ENCODE assay signal across 9 mouse cellular contexts in the genomic region with DNA sequence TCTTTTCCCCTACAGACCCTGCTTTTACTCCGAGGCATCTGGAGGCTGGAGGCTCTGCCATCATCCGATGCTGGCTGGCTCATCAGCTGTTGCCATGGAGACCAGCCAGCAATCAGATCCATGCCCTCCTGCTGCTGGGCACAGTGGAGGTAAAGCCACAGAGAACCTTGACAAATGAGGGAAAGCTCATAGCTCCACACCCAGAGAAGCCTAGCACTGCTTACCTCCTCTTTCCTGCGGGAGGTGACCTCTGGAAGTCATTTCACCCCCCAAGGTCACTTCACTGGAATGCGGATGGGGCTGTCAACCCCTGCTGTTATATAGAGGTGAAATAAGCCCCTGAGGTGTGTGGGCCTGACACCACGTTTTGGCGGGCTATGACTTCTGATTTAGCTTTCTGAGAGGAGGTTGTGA. TPM values are rescaled to one million over a fixed set of nuclear protein-coding genes. Genes with fewer than 3 reads are reported as not detected.
DNase-seq lines count a peak whose midpoint lies in the region; TF ChIP-seq lines count a peak whose summit lies in the region.
"Had no signal": no experiment of that assay in that cellular context is flagged by ENCODE, and none has a peak within 500 bp of the region (broad histone marks: within the 10 kb centered on the region; RNA-seq: fewer than 3 reads in every experiment).

No protein-coding gene starts in this region.

- H3K4me1 ChIP-seq in heart, adult 2 months (ENCODE audit: control insufficient read depth, insufficient read depth, low read length), result peaks cover 12% of the 10 kb centered on the region

- intact Hi-C loops in heart, adult 2 months (cut with DNase I), result loop anchor here (2.0 to 5.0 kb wide), 2 partner anchors 41 to 57 kb away; a partner anchor contains a TSS
- intact Hi-C loops in heart, postnatal 10 days (cut with DNase I), result loop anchor here (2.0 kb wide), 1 partner anchor 57 kb away; a partner anchor contains a TSS
- intact Hi-C loops in left cerebral cortex, postnatal 10 days (cut with DNase I), result no loop called here

- WGBS in heart, adult 2 months, result 34% methylated on average over 6 of the region's 6 CpGs

- TF ChIP-seq CTCF in heart, adult 2 months (IDR thresholded peaks at IDR 0.05), result no peak

- no peaks in the 10 kb centered on the region for H3K27me3 ChIP-seq in heart, adult 2 months (ENCODE audit: control insufficient read depth, insufficient read depth, low read length)

- no peak overlapping the region for H3K4me3 ChIP-seq in heart, adult 2 months

- TF ChIP-seq POLR2A in heart, adult 2 months (IDR thresholded peaks at IDR 0.05; ENCODE audit: insufficient read depth, low read depth, low read length), result no peak

- peak overlapping the region; percentile 89; the same call in 1 of the 2 replicates for H3K27ac ChIP-seq in heart, adult 2 months

- no peaks in the 10 kb centered on the region for H3K36me3 ChIP-seq in heart, adult 2 months (ENCODE audit: control insufficient read depth, insufficient read depth, low read length)
- H3K36me3 ChIP-seq: G1E had no signal

- no peak for TF ChIP-seq EP300 in heart, adult 2 months (IDR thresholded peaks at IDR 0.05; ENCODE audit: insufficient read depth, low read depth, low read length)

- no peak for DNase-seq in heart, adult 2 months
- no peak for DNase-seq in heart, postnatal 10 days
- DNase-seq in ES-CJ7 (ENCODE audit: low read depth, low spot score), result peak; percentile 97
- DNase-seq in embryo, embryonic 11 days, result peak; percentile 76
- peak; percentile 50 to 52 for DNase-seq in left cerebral cortex, postnatal 10 days (ENCODE audit: extremely low spot score in 1 of 2, low spot score in 2 of 2)
- DNase-seq in right cerebral cortex, adult 18-20 months, result peak; percentile 71
- DNase-seq in urinary bladder, postnatal 4 days (ENCODE audit: low spot score in 2 of 2), result no peak
- DNase-seq in urinary bladder, postnatal 36 days (ENCODE audit: low spot score in 2 of 2), result no peak

- no peaks in the 10 kb centered on the region for H3K79me2 ChIP-seq in heart, adult 2 months (replicated peaks; ENCODE audit: control insufficient read depth, insufficient read depth, low read length)

- no peak overlapping the region for H3K9ac ChIP-seq in heart, adult 2 months (ENCODE audit: low read depth, low read length)

RNA-seq across cellular contexts. Expression of a gene that starts 55.9 kb away (rescaled TPM):
- 10 to 100 TPM; 28.5 to 30.3 TPM for total RNA-seq in heart, adult 2 months (2021)
- polyA plus RNA-seq in heart, adult 2 months (2012; rRNA removed), result 17.7 and 27.3 TPM in 2 replicates
- total RNA-seq in heart, postnatal 10 days (2021), result 10 to 100 TPM; 32.2 to 33.9 TPM
- 10 to 100 TPM; 63.5 to 71.0 TPM for total RNA-seq in left cerebral cortex, postnatal 10 days (2021)

Comparison
In these comparisons a context has a peak if more than half of its experiments do, and no peak if none do; other contexts are left out.
1. DNase-seq: peak in ES-CJ7 (single experiment), embryo, embryonic 11 days (single experiment), left cerebral cortex, postnatal 10 days (2 of 2) and right cerebral cortex, adult 18-20 months (single experiment); none in heart, adult 2 months (0 of 2), heart, postnatal 10 days (0 of 2), urinary bladder, postnatal 4 days (0 of 2) and urinary bladder, postnatal 36 days (0 of 2).